Mouse (Mus musculus) cerebellum, adult 8-10 months (tissue): ENCODE measurements around the gene Bnc2.
A peak's percentile ranks its signal among the peaks of the same experiment; 100 is the strongest.

ENCODE experiments used
- DNase-seq: peaks from one replicate; pipeline ENCODE4 v3.0.0; 2022

Gene Bnc2

DNA sequence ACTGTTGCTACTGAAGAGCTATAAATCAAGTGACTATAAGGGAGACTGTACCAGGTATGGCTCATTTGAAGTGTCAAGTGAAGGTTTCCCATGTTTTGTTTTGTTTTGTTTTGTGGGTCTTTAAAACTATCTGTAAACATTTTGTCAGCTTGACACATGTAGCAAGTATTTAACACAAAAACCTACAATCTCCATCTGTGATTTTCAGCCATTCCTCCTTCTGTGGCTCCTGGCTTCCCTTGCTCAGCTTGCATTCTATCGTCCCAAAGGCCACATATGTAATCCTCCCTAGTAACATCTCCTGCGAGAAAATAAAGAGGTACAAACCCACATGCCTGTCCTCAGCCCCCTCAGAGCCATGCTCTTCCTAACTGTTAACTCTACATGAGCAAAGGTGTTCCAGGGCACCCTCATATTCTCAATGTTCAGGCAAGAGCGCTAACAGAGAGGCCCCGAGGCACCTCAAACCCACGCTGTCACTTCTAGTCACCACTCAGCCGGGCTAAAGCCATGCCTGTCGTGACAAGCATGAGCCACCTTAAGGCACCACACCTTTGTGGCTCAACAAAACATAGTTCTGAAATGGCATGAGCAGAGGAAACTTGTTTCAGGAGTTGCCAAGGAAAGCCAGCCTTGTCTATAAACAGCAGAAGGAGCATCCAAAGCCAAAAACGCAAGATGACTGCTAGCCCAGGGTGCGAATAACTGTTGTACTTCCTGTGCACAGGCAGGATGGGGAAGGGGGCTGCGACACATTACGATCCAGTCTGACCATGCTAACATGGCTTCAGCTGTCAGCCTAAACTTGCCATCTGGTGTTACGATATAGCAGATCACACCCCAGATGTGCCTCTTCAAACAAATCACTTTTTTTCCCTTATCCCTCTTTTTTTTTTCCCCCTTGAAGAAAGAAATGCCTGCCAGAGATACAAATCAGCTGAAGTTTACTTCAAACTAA is 42.0 kb downstream of the Bnc2 start:
- DNase-seq = no peak

DNA sequence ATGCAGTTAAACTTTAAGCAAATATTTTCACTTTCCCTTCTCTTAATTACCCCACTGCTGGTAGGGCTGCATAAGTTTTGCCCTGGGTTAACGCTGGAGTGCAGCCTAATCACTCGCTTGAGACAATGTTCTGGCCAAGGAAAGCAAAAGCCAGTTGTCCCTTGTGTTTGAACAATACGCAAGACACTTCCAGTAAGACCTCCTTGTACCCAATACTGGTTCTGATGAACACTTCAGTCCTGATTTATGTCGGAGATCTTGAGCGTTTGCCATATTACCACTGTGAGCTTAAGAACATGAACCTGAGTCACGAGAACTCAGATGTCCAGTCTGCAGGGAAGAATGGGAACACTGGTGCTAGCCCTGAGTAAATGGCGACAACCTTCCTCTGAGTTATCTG is 47.5 kb downstream of the Bnc2 start:
- DNase-seq = no peak

DNA sequence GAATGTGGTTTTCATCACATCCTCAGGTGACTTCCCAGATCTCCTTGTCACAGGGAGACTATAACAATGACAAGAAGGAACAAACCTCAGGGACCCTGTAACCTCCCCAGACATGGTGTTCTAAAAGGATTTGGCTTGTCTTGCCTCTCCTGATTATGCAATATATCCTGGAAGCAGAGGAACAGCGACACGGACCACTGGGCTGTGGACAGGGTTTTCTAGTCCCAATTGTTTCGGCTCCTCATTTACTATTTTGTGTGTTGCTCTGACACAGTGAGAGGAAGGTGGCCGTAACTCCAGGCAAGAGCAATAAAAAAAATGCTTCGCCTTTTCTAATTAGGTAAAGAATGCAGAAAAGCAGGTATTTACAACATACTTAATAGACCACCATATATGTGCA is 51.8 kb downstream of the Bnc2 start:
- DNase-seq = no peak

DNA sequence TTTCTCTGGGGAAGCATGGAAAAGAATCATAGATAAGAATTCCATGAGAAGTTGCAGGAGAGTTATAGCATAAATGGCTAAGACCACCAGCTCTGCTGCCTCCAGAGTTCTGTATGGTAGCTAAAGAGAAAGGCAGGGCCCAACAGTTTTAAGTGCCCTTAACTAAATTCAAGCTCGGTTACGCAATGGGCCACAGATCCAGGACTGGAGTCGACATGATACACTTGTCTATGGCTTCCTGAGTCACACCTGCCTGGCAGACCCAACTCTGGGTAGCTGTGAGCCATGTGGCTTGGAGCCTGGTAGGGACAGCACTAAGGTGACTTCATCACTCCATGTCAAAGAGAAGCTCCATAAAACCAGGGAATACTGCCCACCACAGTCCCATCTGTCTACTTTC is 53.3 kb downstream of the Bnc2 start:
- DNase-seq = no peak

DNA sequence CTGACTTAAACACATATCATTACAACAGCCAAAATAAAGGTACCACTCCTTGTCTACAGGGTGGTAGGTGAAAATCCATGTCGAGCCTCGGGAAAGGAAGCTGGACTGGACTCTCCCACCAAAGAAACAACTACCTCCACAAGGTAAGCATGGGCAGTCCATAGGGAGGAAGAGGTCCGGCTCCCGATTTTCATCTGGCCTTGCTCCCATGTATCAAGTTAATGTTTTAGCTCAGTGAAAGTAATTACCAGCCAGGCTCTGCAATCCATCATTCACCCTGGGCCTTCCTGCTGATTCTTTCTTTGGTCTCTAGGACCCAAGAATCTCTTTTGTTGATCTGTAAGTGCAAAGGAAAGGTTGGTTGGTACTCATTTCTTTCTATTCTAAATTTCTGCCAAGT is 65.2 kb downstream of the Bnc2 start:
- no peak for DNase-seq

DNA sequence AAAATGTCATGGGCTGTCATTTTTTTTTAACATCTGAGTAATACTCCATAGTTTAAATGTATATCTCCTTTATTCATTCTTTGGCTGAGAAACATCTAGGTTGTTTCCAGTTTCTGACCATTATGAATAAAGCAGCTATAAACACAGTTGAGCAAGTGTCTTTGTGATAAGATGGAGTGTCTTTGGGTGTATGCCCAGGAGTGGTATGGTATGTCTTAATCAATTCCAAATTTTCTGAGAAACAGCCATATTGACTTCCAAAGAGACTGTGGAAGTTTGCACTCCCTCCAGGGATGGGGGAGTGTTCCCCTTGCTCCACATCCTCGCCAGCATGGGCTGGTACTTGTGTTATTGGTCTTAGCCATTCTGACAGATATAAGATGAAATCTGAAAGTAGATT is 70.6 kb downstream of the Bnc2 start:
- no peak for DNase-seq

DNA sequence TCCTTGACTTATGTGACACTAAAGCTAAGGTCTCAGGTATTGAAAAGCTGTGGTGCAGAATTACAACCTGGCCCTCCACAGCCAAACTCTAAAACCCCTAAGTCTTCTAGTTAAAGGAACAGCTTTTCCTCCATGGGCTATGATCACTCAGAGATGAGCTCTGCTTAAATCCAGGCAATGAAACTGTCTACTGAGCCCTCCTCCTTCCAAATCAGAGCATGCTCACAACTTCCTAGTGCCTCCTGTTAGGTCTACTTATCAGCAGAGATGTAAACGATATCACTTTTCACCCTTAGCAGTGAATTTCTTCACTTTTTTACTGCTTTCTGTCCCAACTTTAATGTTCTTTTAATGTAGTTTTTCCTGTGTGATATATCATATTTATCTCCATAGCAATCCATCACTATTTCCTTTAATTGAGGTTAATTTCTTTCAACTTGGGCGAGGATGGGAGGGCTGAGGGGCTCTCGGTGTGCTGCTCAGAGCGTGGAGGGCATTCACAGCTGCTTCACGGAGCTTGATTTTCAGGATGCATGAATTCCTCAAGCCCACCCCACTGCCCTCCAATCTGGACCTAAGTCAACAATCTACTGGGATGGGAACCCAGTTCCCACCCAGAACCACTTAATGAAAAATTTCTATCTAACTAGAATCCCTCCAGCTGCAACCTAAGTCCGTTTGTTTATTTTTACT is 94.7 kb downstream of the Bnc2 start:
- no peak for DNase-seq

DNA sequence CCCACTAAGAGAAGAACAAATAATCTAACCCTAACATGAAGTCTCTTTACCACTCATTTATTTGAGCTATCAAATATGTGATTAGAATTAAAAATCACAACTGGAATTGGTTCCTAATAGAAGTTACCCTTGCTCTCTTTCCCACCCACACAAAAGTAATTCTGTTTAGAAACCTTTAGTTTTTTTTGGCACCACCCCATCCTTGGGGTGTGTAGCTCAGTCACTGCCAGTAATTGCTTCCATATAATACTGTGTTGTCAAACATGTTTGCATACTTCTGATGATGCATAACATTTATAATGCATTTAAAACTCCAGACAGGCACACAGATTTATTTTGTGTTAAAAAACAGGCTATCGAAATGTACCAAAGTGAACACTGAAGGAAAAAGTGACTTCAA is 96.8 kb downstream of the Bnc2 start:
- DNase-seq = no peak

DNA sequence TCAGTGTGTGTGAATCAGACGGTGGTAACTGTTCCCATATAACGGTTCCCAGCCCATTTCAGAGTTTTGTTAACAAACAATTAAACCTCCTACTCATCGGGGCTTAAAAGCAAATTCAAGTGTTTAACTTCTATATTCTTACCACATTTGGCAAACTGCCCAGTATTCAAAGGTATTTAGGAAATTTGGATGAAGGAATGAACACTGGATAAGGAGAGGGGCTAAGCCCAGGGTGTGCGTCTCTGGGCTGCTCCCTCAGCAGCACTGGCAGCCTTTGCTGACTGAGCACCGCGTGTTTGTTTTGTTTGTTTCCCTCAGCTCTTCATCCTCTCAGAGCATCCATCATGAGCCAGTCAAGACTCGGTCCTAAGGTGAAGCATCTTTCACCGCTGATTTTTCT is 109.0 kb downstream of the Bnc2 start:
- no peak for DNase-seq

DNA sequence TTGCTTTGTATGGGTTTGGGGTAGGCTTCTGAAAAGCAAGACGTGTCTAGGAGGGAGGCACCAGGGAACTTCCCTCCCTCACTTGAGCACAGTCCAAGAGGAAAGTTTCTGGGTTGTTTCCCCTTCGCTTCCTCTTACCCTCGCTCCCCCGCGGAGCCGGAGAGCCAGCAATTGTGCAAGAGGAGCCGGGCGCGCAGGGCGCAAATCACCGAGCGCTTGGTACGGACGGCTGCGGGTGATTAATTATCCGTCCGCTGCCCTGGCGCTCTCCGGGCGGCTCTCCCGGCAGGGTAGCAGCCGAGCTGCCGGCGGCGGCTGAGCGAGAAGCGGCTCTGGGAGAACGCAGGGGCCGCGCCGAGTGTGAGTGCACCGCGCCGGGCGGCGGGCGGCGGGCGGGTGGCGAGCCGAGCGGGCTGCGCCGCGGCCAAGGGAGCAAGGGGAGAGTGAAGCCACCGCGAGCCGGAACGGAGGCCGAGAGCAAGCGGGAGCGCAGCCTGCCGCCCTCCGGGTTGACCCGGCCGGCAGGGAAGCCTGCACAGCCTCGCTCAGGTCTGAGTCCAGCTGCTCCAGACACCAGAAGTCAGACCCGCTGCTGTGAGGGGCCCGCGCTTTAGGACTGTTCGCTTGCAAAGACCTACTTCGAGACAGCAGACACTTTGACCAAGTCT is 129.7 kb downstream of the Bnc2 start:
- peak; percentile 2 for DNase-seq

DNA sequence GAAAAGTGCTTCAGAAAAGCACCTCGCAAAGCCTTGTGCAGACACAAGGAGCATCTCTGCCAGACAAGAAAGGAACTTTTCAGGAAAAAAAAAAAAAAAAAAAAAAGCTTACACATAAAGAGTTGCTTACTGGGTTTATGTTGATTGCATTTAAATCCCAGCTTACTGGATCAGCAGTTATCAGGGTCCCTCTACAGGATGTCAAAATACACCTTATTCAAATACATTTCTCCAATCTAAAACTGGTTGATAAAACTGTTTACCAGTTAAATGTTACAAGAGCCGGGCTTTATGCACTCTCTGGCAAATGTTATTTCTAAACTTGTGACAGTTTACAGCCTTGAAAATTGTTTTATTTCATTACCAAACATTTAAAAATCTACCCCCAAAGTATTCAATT is 130.4 kb downstream of the Bnc2 start:
- DNase-seq = no peak

DNA sequence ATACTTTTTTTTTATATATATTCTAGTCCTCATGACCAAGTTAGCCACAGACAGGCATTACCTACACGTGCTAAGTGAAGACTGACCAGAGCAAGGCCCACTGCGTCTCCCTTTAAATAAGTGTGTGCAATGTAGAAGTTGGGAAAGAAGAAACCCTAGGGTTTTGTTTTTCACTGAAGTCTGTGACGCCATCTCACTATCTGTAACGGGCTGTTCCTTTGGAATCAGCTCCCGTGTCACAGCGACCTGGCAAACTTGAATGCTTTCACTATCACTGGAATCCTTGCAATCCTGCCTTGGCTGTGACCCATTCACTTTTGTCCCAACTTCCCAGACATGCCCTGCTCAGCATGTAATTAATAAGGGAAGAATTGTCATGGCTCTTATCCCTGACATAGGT is 134.5 kb downstream of the Bnc2 start:
- no peak for DNase-seq

DNA sequence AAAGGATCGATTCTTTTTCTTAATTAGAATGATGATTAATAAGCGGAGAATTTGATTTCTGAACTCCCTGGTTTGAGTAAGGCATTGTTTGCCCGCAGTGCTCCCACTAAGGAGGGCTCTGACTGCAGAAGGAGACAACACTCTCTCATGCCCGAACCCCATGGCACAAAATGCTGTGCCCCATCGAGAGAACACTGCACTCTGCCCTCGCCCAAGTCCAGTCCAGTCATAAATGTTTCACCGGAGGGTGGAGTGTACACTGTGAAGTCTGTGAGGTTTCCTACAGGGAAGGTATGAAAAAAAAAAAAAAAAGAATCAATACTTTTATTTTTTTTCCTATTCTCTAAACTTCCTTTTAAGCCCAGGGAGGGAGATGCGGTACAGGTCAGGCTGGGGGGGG is 135.7 kb downstream of the Bnc2 start:
- DNase-seq = no peak

DNA sequence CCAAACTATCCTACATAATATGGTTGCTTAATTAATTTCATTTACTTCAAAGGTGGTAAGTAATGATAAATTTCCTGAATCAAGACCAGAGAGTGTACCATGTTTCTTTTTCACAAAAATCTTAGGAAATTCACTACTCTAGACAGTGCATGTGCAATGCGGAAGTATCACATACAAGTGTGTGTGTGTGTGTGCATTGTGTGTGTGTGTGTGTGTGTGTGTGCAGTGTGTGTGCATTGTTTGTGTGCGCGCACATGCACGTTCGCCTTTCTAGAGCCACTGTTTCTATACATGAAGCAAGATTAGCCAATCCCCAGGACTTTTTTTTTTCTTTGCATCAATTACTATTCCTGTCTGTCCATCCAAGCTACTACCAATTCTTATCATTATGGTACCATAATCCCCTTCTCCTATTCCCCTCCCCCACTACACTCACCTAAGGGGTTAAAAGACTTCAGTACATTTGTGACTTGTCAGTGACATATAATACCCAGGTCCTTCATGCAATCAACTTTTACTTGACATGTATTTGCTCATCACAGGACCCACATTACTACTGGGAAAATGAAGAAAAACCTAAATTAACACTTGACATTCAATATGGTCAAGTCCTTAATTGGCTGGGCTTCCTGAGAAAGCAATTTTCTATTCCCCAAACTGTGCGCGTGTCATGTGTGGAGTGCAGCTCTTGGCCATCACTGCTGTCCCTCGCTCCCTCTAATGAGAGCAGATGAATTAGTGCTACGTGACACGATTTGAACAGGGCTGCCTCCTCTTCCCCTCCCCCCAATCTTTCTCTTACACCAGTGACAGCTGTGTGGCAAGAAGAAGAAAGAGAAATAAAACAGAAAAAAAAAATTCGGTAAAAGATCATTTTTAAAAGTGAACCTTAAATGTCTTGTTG is 145.9 kb downstream of the Bnc2 start:
- DNase-seq = no peak

DNA sequence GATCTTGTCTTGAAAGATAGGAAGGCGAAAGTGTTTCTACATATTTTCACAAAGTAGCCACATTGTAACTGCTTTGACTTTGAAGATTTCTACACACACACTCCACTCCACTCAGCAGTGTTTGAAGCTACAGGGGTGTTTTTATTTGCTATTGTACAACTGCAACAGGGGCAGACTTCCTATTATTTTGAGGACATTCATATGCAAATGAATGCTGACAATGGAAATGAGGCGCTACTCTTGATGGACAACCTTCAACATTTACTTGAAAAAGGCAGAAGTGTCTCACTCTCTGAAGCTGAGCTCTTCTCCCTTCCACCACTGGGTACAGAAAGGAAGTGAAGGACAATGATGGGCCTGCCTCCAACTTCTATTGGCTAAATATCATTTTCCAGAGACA is 146.7 kb downstream of the Bnc2 start:
- no peak for DNase-seq

DNA sequence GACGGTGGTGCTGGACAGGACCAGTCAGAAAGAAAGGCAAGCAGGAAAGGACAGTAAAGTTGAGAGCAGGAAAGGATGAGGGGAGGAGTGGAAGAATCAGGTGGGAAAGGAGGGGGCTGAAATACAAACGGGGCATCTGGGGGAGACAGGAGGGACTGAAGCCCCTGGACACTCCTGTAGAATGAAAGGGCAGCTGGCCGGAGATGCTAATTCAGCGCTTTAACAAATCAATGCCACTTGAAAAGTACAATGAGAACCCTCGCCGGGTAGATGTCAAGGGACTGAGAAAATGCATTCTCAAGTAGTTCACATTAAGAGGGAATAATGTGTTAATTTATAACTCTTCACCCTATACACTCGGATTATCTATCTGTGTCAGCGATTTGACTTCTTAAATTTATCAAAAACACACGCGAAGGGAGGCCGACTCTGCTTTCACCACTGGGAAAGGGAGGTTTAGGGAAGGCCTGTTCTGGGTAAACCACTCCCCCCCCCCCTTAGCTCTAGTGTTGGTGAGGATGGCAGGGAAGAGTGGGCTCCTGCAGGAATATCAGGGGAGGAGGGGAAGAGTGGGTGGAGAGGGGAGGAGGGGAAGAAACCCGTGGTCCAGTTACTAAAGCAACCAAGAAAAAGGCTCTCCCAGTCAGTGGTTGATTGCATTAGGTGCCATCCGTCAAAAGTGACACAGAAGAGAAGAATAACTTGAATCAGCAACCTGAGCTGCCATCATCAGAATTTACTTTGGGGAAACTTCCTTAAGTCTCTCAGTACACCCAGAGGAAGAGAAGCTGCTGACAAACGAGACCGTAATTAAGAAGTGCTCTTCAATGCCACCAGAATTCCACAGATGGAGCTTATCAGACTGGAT is 147.8 kb downstream of the Bnc2 start:
- DNase-seq = no peak

DNA sequence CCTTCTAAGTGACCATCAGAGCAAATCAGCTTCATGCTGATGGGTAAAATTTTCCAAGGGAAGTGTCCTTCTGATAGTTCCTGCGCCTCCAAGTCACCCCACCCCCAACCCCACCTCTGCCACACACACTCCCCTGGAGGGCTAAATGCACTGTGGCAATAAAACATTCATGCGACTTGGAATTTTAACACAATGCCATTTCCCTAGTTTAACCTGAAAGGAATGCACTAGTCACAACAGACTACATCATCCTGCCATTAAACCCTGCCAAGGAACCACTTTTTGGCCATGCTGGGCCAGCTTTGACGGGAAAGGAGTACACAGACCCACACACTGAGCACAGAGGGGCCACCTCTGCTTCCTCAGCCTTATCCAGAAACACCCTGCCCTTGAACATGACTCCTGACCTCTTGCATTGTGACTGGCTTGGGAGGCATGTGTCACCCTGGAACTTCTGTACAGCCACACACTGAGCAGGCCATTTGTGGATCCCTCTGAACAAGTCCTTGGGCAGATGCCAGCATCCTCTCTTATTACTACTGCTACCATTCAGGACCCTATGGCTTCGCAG is 151.3 kb downstream of the Bnc2 start:
- DNase-seq = no peak

DNA sequence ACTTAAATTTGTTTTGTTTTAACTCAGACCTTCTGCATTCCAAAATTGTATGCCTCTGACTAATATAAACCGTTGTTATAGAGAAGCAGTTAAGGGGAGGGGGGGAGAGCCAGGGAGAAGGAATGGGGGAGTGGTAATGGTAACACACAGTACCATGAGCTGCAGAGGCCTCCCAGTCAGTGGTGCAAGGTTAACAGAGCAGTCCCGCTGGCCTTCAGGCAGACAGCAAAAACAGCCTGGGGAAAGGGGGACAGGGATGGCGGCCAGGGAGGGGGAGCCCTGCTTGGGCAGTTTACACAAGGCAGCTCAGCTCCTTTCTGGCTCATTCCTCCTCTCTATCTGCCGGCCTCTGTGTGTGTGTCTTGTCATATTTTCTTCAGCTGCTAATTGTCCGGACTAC is 151.9 kb downstream of the Bnc2 start:
- DNase-seq = no peak

DNA sequence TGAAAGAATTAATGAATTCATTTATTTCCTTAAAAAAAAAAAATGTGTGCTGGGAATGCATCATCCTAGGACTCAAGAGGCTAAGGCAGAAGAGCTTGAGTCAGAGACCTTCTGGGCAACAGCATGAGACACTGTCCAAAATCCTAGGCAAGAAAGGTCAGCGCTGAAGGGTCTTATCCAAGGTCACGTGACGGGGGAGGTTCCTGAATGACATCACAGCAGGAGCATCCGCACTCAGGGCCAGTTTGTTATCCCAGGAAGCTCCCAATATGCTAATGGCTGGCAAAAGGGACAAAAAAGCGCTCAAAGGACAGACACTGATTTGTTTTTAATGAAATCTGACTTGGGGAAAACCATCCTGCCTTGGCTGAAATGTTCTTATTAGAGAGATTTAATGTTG is 153.5 kb downstream of the Bnc2 start:
- DNase-seq = no peak

DNA sequence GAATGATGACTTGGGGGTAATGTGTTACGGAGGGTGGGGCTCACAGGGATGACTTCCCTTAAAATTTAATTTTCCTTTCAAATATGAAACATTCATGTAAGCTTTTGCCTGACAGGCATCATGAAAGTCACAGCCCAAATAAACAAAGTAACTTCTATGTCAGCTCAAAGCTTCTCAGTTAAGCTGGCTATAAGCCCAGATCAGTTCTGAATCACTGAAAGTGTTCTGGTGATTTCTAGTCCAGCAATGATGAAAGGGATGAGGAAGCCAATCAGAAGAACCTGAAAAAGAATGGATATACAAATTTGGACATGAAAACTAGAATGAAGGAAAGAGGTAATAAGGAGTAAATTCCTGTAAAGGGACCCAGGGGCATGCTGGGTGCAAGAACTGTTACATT is 164.6 kb downstream of the Bnc2 start:
- DNase-seq = no peak

DNA sequence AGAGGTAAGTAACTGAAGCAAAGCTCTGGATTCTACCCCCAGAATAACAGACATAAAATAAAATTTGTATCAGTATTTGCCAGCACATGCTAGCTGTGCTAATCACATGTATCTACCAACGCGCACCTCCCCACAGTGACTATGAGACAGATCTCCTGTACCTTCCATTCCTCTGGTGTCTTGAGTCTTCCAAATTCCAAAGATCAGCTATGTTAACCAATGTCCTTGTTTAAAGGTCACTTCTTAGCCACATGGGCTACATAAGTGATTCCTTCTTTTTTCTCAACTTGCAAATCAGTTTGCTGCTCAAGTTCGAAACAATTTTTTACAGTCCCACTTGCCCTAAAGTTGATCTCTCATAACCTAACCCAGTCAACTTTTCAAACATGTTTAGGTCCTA is 167.5 kb downstream of the Bnc2 start:
- DNase-seq = no peak
